Mouse (Mus musculus) stomach, embryonic 16.5 days (tissue): Measurements from ENCODE around the gene Depdc1b. TPM values are rescaled to one million over a fixed set of nuclear protein-coding genes. Genes with fewer than 3 reads are reported as not detected.

Source experiments
- polyA plus RNA-seq: library from polyadenylated mRNA; unstranded; fragments of >200 nt; fragmentation: Nextera tagmentation; extraction: Ambion mirVana; gene quantifications from 2 replicates; pipeline ENCODE4 v1.2.1, GENCODE M21; 2015

Depdc1b gene
- polyA plus RNA-seq, 1 experiment from 2014 or later = 6.8 TPM

Other genes starting within 250 kb of the Depdc1b start
- 56.9 and 57.1 TPM in 2 replicates for gene Ndufaf2, start 157.7 kb upstream of the Depdc1b start, polyA plus RNA-seq
- gene Ercc8, start 157.6 kb upstream of the Depdc1b start, polyA plus RNA-seq = 14.5 and 15.9 TPM in 2 replicates
- gene Elovl7, start 101.9 kb upstream of the Depdc1b start, polyA plus RNA-seq = 28.4 and 38.5 TPM in 2 replicates
- 19.5 and 22.1 TPM in 2 replicates for gene Pde4d, start 133.6 kb downstream of the Depdc1b start, polyA plus RNA-seq